8 mouse cellular contexts compared by ENCODE assay signal in the genomic region with DNA sequence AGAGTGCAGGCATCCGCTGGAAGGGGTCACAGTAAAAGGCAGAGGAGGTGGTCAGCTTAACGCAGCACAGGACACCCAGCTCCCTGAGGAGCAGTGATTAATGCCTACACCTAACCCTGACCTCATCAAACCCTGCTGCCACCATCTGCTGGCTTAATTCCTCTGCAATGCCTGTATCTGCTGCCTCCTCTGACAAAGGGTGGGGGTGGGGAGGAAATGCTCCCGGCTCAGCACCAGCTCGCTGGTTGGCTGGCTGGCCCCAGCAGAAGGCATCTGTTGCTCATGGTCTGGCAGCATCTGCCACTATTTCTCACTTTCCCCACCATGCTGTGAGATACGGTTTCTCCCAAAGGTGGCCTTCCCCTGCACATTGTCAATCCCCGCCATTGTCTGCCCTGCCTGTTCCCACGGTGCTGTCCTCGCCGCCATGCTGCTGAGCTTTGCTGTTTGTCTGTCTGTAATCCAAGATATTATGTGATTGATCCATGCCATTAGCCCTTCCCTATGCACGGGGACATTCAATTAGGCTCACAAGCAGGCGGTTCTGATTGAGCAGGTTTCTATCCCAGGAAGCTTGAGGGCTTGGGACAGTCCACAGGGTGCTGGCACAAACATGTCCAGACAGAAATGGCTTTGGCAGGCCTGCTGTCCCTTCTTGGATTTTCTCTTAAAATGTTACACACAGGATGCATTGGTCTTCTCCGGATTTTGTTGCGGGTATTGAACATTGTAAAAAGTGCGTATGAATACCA. TPM values are rescaled to one million over a fixed set of nuclear protein-coding genes. Genes with fewer than 3 reads are reported as not detected.
DNase-seq lines count a peak whose midpoint lies in the region; ATAC-seq and TF ChIP-seq lines count a peak whose summit lies in the region.

No protein-coding gene starts in this region.

- DNase-seq in R1 (ENCODE audit: low read depth, low spot score) = peak; percentile 30
- DNase-seq in layer of hippocampus, postnatal 36 days = peak; percentile 18 to 26
- peak; percentile 36 for DNase-seq in yolk sac, embryonic 10.5 days (ENCODE audit: low spot score)
- no peak for DNase-seq in gastrocnemius, adult 8-10 months (ENCODE audit: low spot score in 2 of 2)
- no peak for DNase-seq in lung, postnatal 4 days
- no peak for DNase-seq in adipocyte (ENCODE audit: low spot score)

- ATAC-seq in embryonic facial prominence, embryonic 15.5 days (ENCODE audit: insufficient number of reproducible peaks, low FRiP score, low TSS enrichment, low read depth) = no peak

- H3K36me3 ChIP-seq in E14TG2a.4 (ENCODE audit: insufficient read depth, low read length) = no peaks in the 10 kb centered on the region
- H3K36me3 ChIP-seq in embryonic facial prominence, embryonic 15.5 days = no peaks in the 10 kb centered on the region

- 27% methylated on average over 14 of the region's 14 CpGs for WGBS in embryonic facial prominence, embryonic 15.5 days

- H3K4me2 ChIP-seq in embryonic facial prominence, embryonic 15.5 days (replicated peaks) = 0 out of 2 replicates have a peak overlapping the region, but pooled peaks have one; percentile 4

- peak overlapping the region; percentile 46 for H3K4me3 ChIP-seq in E14TG2a.4 (replicated peaks; ENCODE audit: low read length)
- H3K4me3 ChIP-seq in embryonic facial prominence, embryonic 15.5 days (replicated peaks) = no peak overlapping the region

- H3K27ac ChIP-seq in embryonic facial prominence, embryonic 15.5 days (replicated peaks) = no peak overlapping the region

- peaks cover 15% of the 10 kb centered on the region for H3K27me3 ChIP-seq in E14TG2a.4 (ENCODE audit: insufficient read depth, low read length)
- no peaks in the 10 kb centered on the region for H3K27me3 ChIP-seq in embryonic facial prominence, embryonic 15.5 days

- H3K4me1 ChIP-seq in E14TG2a.4 (replicated peaks; ENCODE audit: low read depth, low read length) = peaks cover 35% of the 10 kb centered on the region
- 0 out of 2 replicates have a peak, but pooled peaks cover 5% of the 10 kb centered on the region for H3K4me1 ChIP-seq in embryonic facial prominence, embryonic 15.5 days

- no peak for TF ChIP-seq CTCF in E14TG2a.4 (conservative IDR thresholded peaks at IDR 0.05; ENCODE audit: low read length)

- no peak overlapping the region for H3K9ac ChIP-seq in embryonic facial prominence, embryonic 15.5 days

- H3K9me3 ChIP-seq in E14TG2a.4 (ENCODE audit: low read length) = peaks cover 4% of the 10 kb centered on the region
- H3K9me3 ChIP-seq in embryonic facial prominence, embryonic 15.5 days (replicated peaks) = no peaks in the 10 kb centered on the region

RNA-seq across cellular contexts. Expression of a gene that starts 33.4 kb away (rescaled TPM):
- polyA plus RNA-seq in embryonic facial prominence, embryonic 15.5 days (2015; fragmentation: Nextera tagmentation; extraction: Ambion mirVana) = 10.3 and 11.4 TPM in 2 replicates
- total RNA-seq in layer of hippocampus, postnatal 36 days (2021) = 10 to 100 TPM; 10.7 to 11.8 TPM
- 1 to 10 TPM; 1.4 to 4.0 (median 2.1) TPM for total RNA-seq in gastrocnemius, adult 8-10 months (2022)

RNA-seq across cellular contexts. Expression of a gene that starts 52.8 kb away (rescaled TPM):
- 29.1 and 30.9 TPM in 2 replicates for polyA plus RNA-seq in embryonic facial prominence, embryonic 15.5 days (2015; fragmentation: Nextera tagmentation; extraction: Ambion mirVana)
- total RNA-seq in layer of hippocampus, postnatal 36 days (2021) = 10 to 100 TPM; 46.8 to 50.2 TPM
- total RNA-seq in gastrocnemius, adult 8-10 months (2022) = 10 to 100 TPM in 3 of 4 experiments, 1 to 10 TPM in 1; 9.5 to 12.1 (median 10.5) TPM

Comparison
In these comparisons a context has a peak if more than half of its experiments do, and no peak if none do; other contexts are left out.
1. DNase-seq: peak in R1 (single experiment), layer of hippocampus, postnatal 36 days (2 of 2) and yolk sac, embryonic 10.5 days (single experiment); none in gastrocnemius, adult 8-10 months (0 of 2), lung, postnatal 4 days (0 of 2) and adipocyte (single experiment).